Mouse (Mus musculus): ENCODE measurements around the gene Pfkp.

DNA sequence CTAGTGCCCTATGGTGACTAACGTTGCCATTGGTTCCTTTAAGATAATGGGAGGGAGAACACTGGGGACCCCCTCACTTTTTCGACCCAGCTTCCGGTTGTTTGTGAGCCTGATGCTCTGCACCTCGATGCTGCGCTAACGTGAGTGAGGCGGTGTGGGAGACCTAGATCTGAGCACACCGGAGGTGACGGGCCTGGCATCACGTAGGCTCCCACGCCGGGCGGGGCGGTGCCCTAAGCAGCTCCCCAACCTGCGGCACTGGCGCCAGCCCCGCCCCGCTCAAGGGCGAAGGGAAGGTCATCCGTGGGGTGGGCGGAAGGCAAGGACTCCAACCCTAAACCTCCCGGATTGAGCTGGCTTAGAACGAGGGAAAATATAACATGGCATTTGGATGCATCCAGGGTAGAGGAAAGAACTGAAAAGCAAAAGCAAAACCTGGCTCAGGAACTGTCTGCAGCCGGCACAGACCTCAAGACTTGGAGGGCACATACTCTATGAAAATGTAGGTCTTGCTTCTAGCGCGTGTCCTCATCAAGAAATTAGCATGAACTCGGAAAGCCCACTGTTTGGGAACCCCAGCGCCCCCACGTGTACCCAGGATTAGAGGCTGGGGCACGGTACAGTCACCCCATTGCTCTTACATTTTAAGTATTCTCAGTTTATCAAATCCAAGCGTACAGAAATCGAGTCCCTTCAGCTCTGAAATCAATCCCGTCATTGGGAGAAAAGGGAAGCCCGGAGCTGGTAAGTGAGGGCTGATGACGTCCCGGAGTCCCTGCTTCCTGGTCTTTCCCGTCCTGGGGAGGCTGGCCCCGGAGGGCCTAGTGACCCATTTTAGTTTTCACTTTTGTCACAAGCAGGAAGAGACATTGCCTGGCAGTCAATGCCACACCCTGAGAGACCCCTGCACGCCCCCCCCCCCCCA is 1.2 kb downstream of the Pfkp start:
- TF ChIP-seq CTCF (IDR thresholded peaks at IDR 0.05; ENCODE audit: extremely low read depth, insufficient read depth, low read length) (no peak), POLR2A (IDR thresholded peaks at IDR 0.05; ENCODE audit: extremely low read depth, insufficient read depth, low read length) (peak; percentile 48; the same call in 1 of the 2 replicates)
